Mouse (Mus musculus) embryonic facial prominence, embryonic 11.5 days (tissue): Measurements from ENCODE around the gene Cfap221. TPM values are rescaled to one million over a fixed set of nuclear protein-coding genes. Genes with fewer than 3 reads are reported as not detected.

Experiments used
- ATAC-seq: fragments of 200-750 bp; cut with Nextera tagmentation; replicated peaks from 2 replicates; pipeline ENCODE4 v1.8.0; 2017; ENCODE audit warnings: low read depth; ENCODE audit not compliant: insufficient number of reproducible peaks, low FRiP score, low TSS enrichment
- DNase-seq: peaks from one replicate; pipeline ENCODE4 v3.0.0-alpha.2; 2015; ENCODE audit warnings: low spot score
- H3K27ac ChIP-seq: fragments of 300-500 bp; sonication (generic); replicated peaks from 2 replicates; pipeline ENCODE4 v1.5.1; 2014; ENCODE audit warnings: mild to moderate bottlenecking, low read depth, low read length, control low read depth
- H3K27me3 ChIP-seq: fragments of 300-500 bp; sonication (generic); 2 replicates; pipeline ENCODE4 v1.6.1; 2014; ENCODE audit warnings: mild to moderate bottlenecking, low read length, moderate library complexity, mixed read lengths; ENCODE audit not compliant: control insufficient read depth, insufficient read depth
- H3K36me3 ChIP-seq: fragments of 300-500 bp; sonication (generic); replicated peaks from 2 replicates; pipeline ENCODE4 v1.6.1; 2014; ENCODE audit warnings: low read depth, mild to moderate bottlenecking, low read length, moderate library complexity, mixed read lengths; ENCODE audit not compliant: control insufficient read depth, insufficient read depth
- H3K4me1 ChIP-seq: fragments of 300-500 bp; sonication (generic); 2 replicates; pipeline ENCODE4 v1.6.1; 2014; ENCODE audit warnings: low read length, mixed read lengths; ENCODE audit not compliant: control insufficient read depth, insufficient read depth
- H3K4me2 ChIP-seq: fragments of 300-500 bp; sonication (generic); 2 replicates; pipeline ENCODE4 v1.6.1; 2014; ENCODE audit warnings: low read depth, mild to moderate bottlenecking, control low read depth, low read length, moderate library complexity
- H3K4me3 ChIP-seq: fragments of 300-500 bp; sonication (generic); 2 replicates; pipeline ENCODE4 v1.5.1; 2014; ENCODE audit warnings: low read depth, low read length, control low read depth
- H3K9ac ChIP-seq: fragments of 300-500 bp; sonication (generic); replicated peaks from 2 replicates; pipeline ENCODE4 v1.6.1; 2014; ENCODE audit warnings: mild to moderate bottlenecking, control low read depth, low read length
- H3K9me3 ChIP-seq: fragments of 300-500 bp; sonication (generic); replicated peaks from 2 replicates; pipeline ENCODE4 v1.6.1; 2016; ENCODE audit warnings: mild to moderate bottlenecking, low read length, inconsistent platforms, mixed read lengths; ENCODE audit not compliant: control insufficient read depth
- WGBS: fragments of 180-500 bp; shearing (Covaris S2); extraction: QIAGEN DNeasy Blood & Tissue Kit; methylation state at CpG from one replicate; pipeline ENCODE4 v1.1.7; 2014; 5-methylcytosine and 5-hydroxymethylcytosine counted together
- polyA plus RNA-seq: library from polyadenylated mRNA; unstranded; fragments of >200 nt; fragmentation: Nextera tagmentation; extraction: Ambion mirVana; gene quantifications from 2 replicates; pipeline ENCODE4 v1.2.1, GENCODE M21; 2014

The Cfap221 gene
- 0.74 TPM in 1 of 2 replicates, not detected in the other for polyA plus RNA-seq

- Histone ChIP-seq H3K9ac (0 out of 2 replicates have a peak within 1 kb of the TSS, but pooled peaks have one; percentile 14), H3K4me3 (peak within 1 kb of the TSS; percentile 34), H3K27me3 (no peaks in the 10 kb centered on the region), H3K9me3 (no peaks in the 10 kb centered on the region), H3K36me3 (no peaks in the 10 kb centered on the region), H3K27ac (no peak within 1 kb of the TSS), H3K4me2 (peak within 1 kb of the TSS; percentile 60), H3K4me1 (no peaks in the 10 kb centered on the region)
- ATAC-seq: peak; percentile 93
- 5% methylated on average over 30 of the region's 30 CpGs for WGBS
- DNase-seq: peak; percentile 90
These were observed at the start of gene Cfap221 for GRCm38 (mm10) chr1:119996798-119997581. Cfap221 (minus strand) TSS chr1:119997234.

- ATAC-seq: 0 out of 2 replicates have a peak, but pooled peaks have one; percentile 29
- 87% methylated on average over 16 of the region's 16 CpGs for WGBS
- no peaks in the 10 kb centered on the region for H3K27me3 ChIP-seq
- H3K36me3 ChIP-seq: no peaks in the 10 kb centered on the region
- no peak overlapping the region for H3K4me2 ChIP-seq
- H3K27ac ChIP-seq: no peak overlapping the region
- no peaks in the 10 kb centered on the region for H3K4me1 ChIP-seq
- no peak overlapping the region for H3K4me3 ChIP-seq
- no peaks in the 10 kb centered on the region for H3K9me3 ChIP-seq
- H3K9ac ChIP-seq: no peak overlapping the region
- DNase-seq: no peak
These were observed 47.5 kb upstream of the Cfap221 start for GRCm38 (mm10) chr1:120044584-120044983.

- H3K4me2 ChIP-seq: no peak overlapping the region
- H3K9ac ChIP-seq: no peak overlapping the region
- H3K27me3 ChIP-seq: no peaks in the 10 kb centered on the region
- no peaks in the 10 kb centered on the region for H3K4me1 ChIP-seq
- no peak for DNase-seq
- ATAC-seq: no peak
- H3K27ac ChIP-seq: no peak overlapping the region
- 70% methylated on average over 8 of the region's 8 CpGs for WGBS
- no peak overlapping the region for H3K4me3 ChIP-seq
- H3K36me3 ChIP-seq: no peaks in the 10 kb centered on the region
- no peaks in the 10 kb centered on the region for H3K9me3 ChIP-seq
These were observed 45.4 kb upstream of the Cfap221 start for GRCm38 (mm10) chr1:120042421-120042820.

- WGBS: 86% methylated on average over 9 of the region's 9 CpGs
- no peak for ATAC-seq
- Histone ChIP-seq H3K4me1 (no peaks in the 10 kb centered on the region), H3K36me3 (no peaks in the 10 kb centered on the region), H3K27me3 (no peaks in the 10 kb centered on the region), H3K9ac (no peak overlapping the region), H3K9me3 (no peaks in the 10 kb centered on the region), H3K27ac (no peak overlapping the region), H3K4me2 (no peak overlapping the region), H3K4me3 (no peak overlapping the region)
- no peak for DNase-seq
These were observed 41.6 kb upstream of the Cfap221 start for GRCm38 (mm10) chr1:120038594-120038993.

GRCm38 (mm10) chr1:120037021-120037683, 40.1 kb upstream of the Cfap221 start:
- no peaks in the 10 kb centered on the region for H3K36me3 ChIP-seq
- no peaks in the 10 kb centered on the region for H3K27me3 ChIP-seq
- no peak overlapping the region for H3K9ac ChIP-seq
- ATAC-seq: no peak
- WGBS: 53% methylated on average over 9 of the region's 9 CpGs
- H3K4me3 ChIP-seq: no peak overlapping the region
- H3K9me3 ChIP-seq: no peaks in the 10 kb centered on the region
- no peak overlapping the region for H3K4me2 ChIP-seq
- no peaks in the 10 kb centered on the region for H3K4me1 ChIP-seq
- no peak overlapping the region for H3K27ac ChIP-seq
- no peak for DNase-seq

- Histone ChIP-seq H3K9me3 (no peaks in the 10 kb centered on the region), H3K4me2 (no peak overlapping the region), H3K4me3 (no peak overlapping the region), H3K4me1 (no peaks in the 10 kb centered on the region), H3K36me3 (no peaks in the 10 kb centered on the region), H3K9ac (no peak overlapping the region), H3K27me3 (no peaks in the 10 kb centered on the region), H3K27ac (no peak overlapping the region)
- DNase-seq (no peak), ATAC-seq (no peak)
- WGBS: 73% methylated on average over 7 of the region's 7 CpGs
These were observed 38.5 kb upstream of the Cfap221 start for GRCm38 (mm10) chr1:120035456-120036034.

GRCm38 (mm10) chr1:120034793-120035192, 37.8 kb upstream of the Cfap221 start:
- Histone ChIP-seq H3K36me3 (no peaks in the 10 kb centered on the region), H3K27ac (no peak overlapping the region), H3K4me3 (no peak overlapping the region), H3K4me2 (no peak overlapping the region), H3K9me3 (no peaks in the 10 kb centered on the region), H3K4me1 (no peaks in the 10 kb centered on the region), H3K9ac (no peak overlapping the region), H3K27me3 (no peaks in the 10 kb centered on the region)
- DNase-seq (no peak), ATAC-seq (no peak)
- 76% methylated on average over 1 of the region's 1 CpGs for WGBS

- Histone ChIP-seq H3K36me3 (no peaks in the 10 kb centered on the region), H3K27me3 (no peaks in the 10 kb centered on the region), H3K9ac (no peak overlapping the region), H3K4me3 (no peak overlapping the region), H3K27ac (no peak overlapping the region), H3K9me3 (no peaks in the 10 kb centered on the region), H3K4me2 (no peak overlapping the region), H3K4me1 (no peaks in the 10 kb centered on the region)
- no peak for DNase-seq
- WGBS: 78% methylated on average over 2 of the region's 2 CpGs
- no peak for ATAC-seq
These were observed 36.4 kb upstream of the Cfap221 start for GRCm38 (mm10) chr1:120033469-120033854.
